Mouse (Mus musculus): ENCODE measurements around the gene Csnk1d.

Csnk1d gene

GRCm38 (mm10) chr11:120954936-120955335 lies 36.2 kb downstream of the Csnk1d start:
- DNase-seq (ENCODE audit: low read depth, low spot score), result no peak

- DNase-seq (ENCODE audit: low read depth, low spot score), result no peak
Measured at GRCm38 (mm10) chr11:120951731-120952730, 39.1 kb downstream of the Csnk1d start.

GRCm38 (mm10) chr11:120951237-120951636 lies 39.9 kb downstream of the Csnk1d start:
- no peak for DNase-seq (ENCODE audit: low read depth, low spot score)

- peak; percentile 84 for DNase-seq (ENCODE audit: low read depth, low spot score)
Measured at GRCm38 (mm10) chr11:120950281-120951202, 40.6 kb downstream of the Csnk1d start.

GRCm38 (mm10) chr11:120949863-120950262 lies 41.3 kb downstream of the Csnk1d start:
- no peak for DNase-seq (ENCODE audit: low read depth, low spot score)

- peak; percentile 78 for DNase-seq (ENCODE audit: low read depth, low spot score)
Measured at GRCm38 (mm10) chr11:120948861-120949851, 42.0 kb downstream of the Csnk1d start.

- peak; percentile 37 for DNase-seq (ENCODE audit: low read depth, low spot score)
Measured at GRCm38 (mm10) chr11:120948328-120948727, 42.8 kb downstream of the Csnk1d start, which contains the start of gene Slc16a3. TSS of gene Slc16a3 (plus strand) at chr11:120948480.

- no peak for DNase-seq (ENCODE audit: low read depth, low spot score)
Measured at GRCm38 (mm10) chr11:120945926-120946325, 45.2 kb downstream of the Csnk1d start.

- no peak for DNase-seq (ENCODE audit: low read depth, low spot score)
Measured at GRCm38 (mm10) chr11:120945266-120945665, 45.9 kb downstream of the Csnk1d start.

- peak; percentile 63 for DNase-seq (ENCODE audit: low read depth, low spot score)
Measured at GRCm38 (mm10) chr11:120940959-120941358, 50.2 kb downstream of the Csnk1d start.

GRCm38 (mm10) chr11:120939712-120940341 lies 51.3 kb downstream of the Csnk1d start:
- DNase-seq (ENCODE audit: low read depth, low spot score), result no peak

GRCm38 (mm10) chr11:120938795-120939194 lies 52.3 kb downstream of the Csnk1d start:
- no peak for DNase-seq (ENCODE audit: low read depth, low spot score)

GRCm38 (mm10) chr11:120937976-120938375 lies 53.2 kb downstream of the Csnk1d start:
- no peak for DNase-seq (ENCODE audit: low read depth, low spot score)

GRCm38 (mm10) chr11:120932564-120933398 lies 58.3 kb downstream of the Csnk1d start, which contains the start of gene Ccdc57:
TSS of gene Ccdc57 (minus strand) at chr11:120932872.
- peak; percentile 89 for DNase-seq (ENCODE audit: low read depth, low spot score)

- DNase-seq (ENCODE audit: low read depth, low spot score), result no peak
Measured at GRCm38 (mm10) chr11:120931479-120931878, 59.7 kb downstream of the Csnk1d start.

GRCm38 (mm10) chr11:120928468-120928867 lies 62.7 kb downstream of the Csnk1d start:
- no peak for DNase-seq (ENCODE audit: low read depth, low spot score)

GRCm38 (mm10) chr11:120922528-120922927 lies 68.6 kb downstream of the Csnk1d start:
- DNase-seq (ENCODE audit: low read depth, low spot score), result no peak

- DNase-seq (ENCODE audit: low read depth, low spot score), result no peak
Measured at GRCm38 (mm10) chr11:120917756-120918155, 73.4 kb downstream of the Csnk1d start.

GRCm38 (mm10) chr11:120916477-120916876 lies 74.7 kb downstream of the Csnk1d start:
- peak; percentile 86 for DNase-seq (ENCODE audit: low read depth, low spot score)

Measured in CD4-positive helper T cell, adult 2 months (primary cell).